Mouse (Mus musculus) neural tube, embryonic 15.5 days (tissue): ENCODE measurements around the gene Rbm5. TPM values are rescaled to one million over a fixed set of nuclear protein-coding genes. Genes with fewer than 3 reads are reported as not detected.

Experiments
- ATAC-seq: fragments of 200-750 bp; cut with Nextera tagmentation; 2 replicates; pipeline ENCODE4 v1.8.0; 2017; ENCODE audit warnings: mild to moderate bottlenecking, moderate TSS enrichment, moderate library complexity; ENCODE audit not compliant: low FRiP score
- H3K27ac ChIP-seq: fragments of 300-500 bp; sonication (generic); replicated peaks from 2 replicates; pipeline ENCODE4 v1.5.1; 2015; ENCODE audit warnings: mild to moderate bottlenecking, inconsistent platforms
- H3K27me3 ChIP-seq: fragments of 300-500 bp; sonication (generic); replicated peaks from 2 replicates; pipeline ENCODE4 v1.6.1; 2015; ENCODE audit warnings: inconsistent platforms
- H3K36me3 ChIP-seq: fragments of 300-500 bp; sonication (generic); 2 replicates; pipeline ENCODE4 v1.6.1; 2015; ENCODE audit warnings: inconsistent platforms
- H3K4me1 ChIP-seq: fragments of 300-500 bp; sonication (generic); 2 replicates; pipeline ENCODE4 v1.6.1; 2015; ENCODE audit warnings: inconsistent platforms
- H3K4me2 ChIP-seq: fragments of 300-500 bp; sonication (generic); 2 replicates; pipeline ENCODE4 v1.6.1; 2015; ENCODE audit warnings: inconsistent platforms, mild to moderate bottlenecking, moderate library complexity
- H3K4me3 ChIP-seq: fragments of 300-500 bp; sonication (generic); replicated peaks from 2 replicates; pipeline ENCODE4 v1.5.1; 2015; ENCODE audit warnings: mild to moderate bottlenecking, inconsistent platforms
- H3K9ac ChIP-seq: fragments of 300-500 bp; sonication (generic); replicated peaks from 2 replicates; pipeline ENCODE4 v1.6.1; 2015; ENCODE audit warnings: mild to moderate bottlenecking, inconsistent platforms
- H3K9me3 ChIP-seq: fragments of 300-500 bp; sonication (generic); replicated peaks from 2 replicates; pipeline ENCODE4 v1.6.1; 2016; ENCODE audit warnings: inconsistent platforms
- WGBS: fragments of 180-500 bp; shearing (Covaris S2); methylation state at CpG from one replicate; pipeline ENCODE4 v1.1.7; 2015; ENCODE audit warnings: mixed read lengths; 5-methylcytosine and 5-hydroxymethylcytosine counted together
- polyA plus RNA-seq: library from polyadenylated mRNA; unstranded; fragments of >200 nt; fragmentation: Nextera tagmentation; extraction: Ambion mirVana; gene quantifications from 2 replicates; pipeline ENCODE4 v1.2.1, GENCODE M21; 2015

Rbm5 gene
- polyA plus RNA-seq, 1 experiment from 2014 or later = 229 TPM

GRCm38 (mm10) chr9:107697811-107698521 lies 72.8 kb downstream of the Rbm5 start:
- H3K36me3 ChIP-seq = no peaks in the 10 kb centered on the region
- peak overlapping the region; percentile 28; the same call in 1 of the 2 replicates for H3K27ac ChIP-seq
- 9% methylated on average over 14 of the region's 14 CpGs for WGBS
- ATAC-seq = 0 out of 2 replicates have a peak, but pooled peaks have one; percentile 6
- no peaks in the 10 kb centered on the region for H3K27me3 ChIP-seq
- H3K4me3 ChIP-seq = no peak overlapping the region
- H3K4me2 ChIP-seq = peak overlapping the region; percentile 26
- no peaks in the 10 kb centered on the region for H3K9me3 ChIP-seq
- H3K9ac ChIP-seq = no peak overlapping the region
- peaks cover 79% of the 10 kb centered on the region for H3K4me1 ChIP-seq

GRCm38 (mm10) chr9:107696845-107697610 lies 73.8 kb downstream of the Rbm5 start:
- Histone ChIP-seq H3K4me1 (peaks cover 70% of the 10 kb centered on the region), H3K27ac (no peak overlapping the region)
- WGBS = 27% methylated on average over 9 of the region's 9 CpGs

GRCm38 (mm10) chr9:107696106-107696479 lies 74.7 kb downstream of the Rbm5 start:
- ATAC-seq = no peak

More at GRCm38 (mm10) chr9:107696845-107697610, 73.8 kb downstream of the Rbm5 start:
- no peak for ATAC-seq
- Histone ChIP-seq H3K36me3 (peaks cover 8% of the 10 kb centered on the region; the same call in 1 of the 2 replicates), H3K9me3 (no peaks in the 10 kb centered on the region), H3K27me3 (no peaks in the 10 kb centered on the region), H3K9ac (no peak overlapping the region), H3K4me3 (no peak overlapping the region), H3K4me2 (no peak overlapping the region)

GRCm38 (mm10) chr9:107695441-107696105 lies 75.2 kb downstream of the Rbm5 start:
- Histone ChIP-seq H3K36me3 (peaks cover 16% of the 10 kb centered on the region), H3K4me3 (no peak overlapping the region), H3K9me3 (no peaks in the 10 kb centered on the region), H3K4me1 (peaks cover 56% of the 10 kb centered on the region), H3K27me3 (no peaks in the 10 kb centered on the region), H3K9ac (peak overlapping the region; percentile 14; the same call in 1 of the 2 replicates), H3K27ac (no peak overlapping the region), H3K4me2 (no peak overlapping the region)
- 85% methylated on average over 12 of the region's 12 CpGs for WGBS
- no peak for ATAC-seq

More at GRCm38 (mm10) chr9:107696106-107696479, 74.7 kb downstream of the Rbm5 start:
- WGBS = 53% methylated on average over 6 of the region's 6 CpGs
- peaks cover 16% of the 10 kb centered on the region for H3K36me3 ChIP-seq
- no peak overlapping the region for H3K4me3 ChIP-seq
- no peak overlapping the region for H3K27ac ChIP-seq
- H3K27me3 ChIP-seq = no peaks in the 10 kb centered on the region
- no peaks in the 10 kb centered on the region for H3K9me3 ChIP-seq
- no peak overlapping the region for H3K4me2 ChIP-seq
- H3K9ac ChIP-seq = 0 out of 2 replicates have a peak overlapping the region, but pooled peaks have one; percentile 14
- peaks cover 61% of the 10 kb centered on the region for H3K4me1 ChIP-seq

GRCm38 (mm10) chr9:107694627-107695026 lies 76.2 kb downstream of the Rbm5 start:
- no peak for ATAC-seq
- H3K4me2 ChIP-seq = no peak overlapping the region
- no peaks in the 10 kb centered on the region for H3K27me3 ChIP-seq
- H3K9ac ChIP-seq = no peak overlapping the region
- peaks cover 16% of the 10 kb centered on the region for H3K36me3 ChIP-seq
- H3K9me3 ChIP-seq = no peaks in the 10 kb centered on the region
- 77% methylated on average over 7 of the region's 7 CpGs for WGBS
- peaks cover 46% of the 10 kb centered on the region for H3K4me1 ChIP-seq
- H3K4me3 ChIP-seq = no peak overlapping the region
- H3K27ac ChIP-seq = no peak overlapping the region

- Histone ChIP-seq H3K27ac (no peak overlapping the region), H3K27me3 (no peaks in the 10 kb centered on the region), H3K36me3 (peaks cover 16% of the 10 kb centered on the region), H3K4me1 (peaks cover 35% of the 10 kb centered on the region), H3K4me3 (no peak overlapping the region), H3K9ac (no peak overlapping the region), H3K4me2 (no peak overlapping the region), H3K9me3 (no peaks in the 10 kb centered on the region)
- no peak for ATAC-seq
- 45% methylated on average over 4 of the region's 4 CpGs for WGBS
Measured at GRCm38 (mm10) chr9:107693433-107693987, 77.3 kb downstream of the Rbm5 start.

GRCm38 (mm10) chr9:107692785-107693184 lies 78.0 kb downstream of the Rbm5 start:
- no peaks in the 10 kb centered on the region for H3K9me3 ChIP-seq
- ATAC-seq = no peak
- 78% methylated on average over 5 of the region's 5 CpGs for WGBS

GRCm38 (mm10) chr9:107690391-107690790 lies 80.4 kb downstream of the Rbm5 start:
- H3K9ac ChIP-seq = no peak overlapping the region
- no peaks in the 10 kb centered on the region for H3K9me3 ChIP-seq
- no peak overlapping the region for H3K4me3 ChIP-seq
- H3K27ac ChIP-seq = no peak overlapping the region
- no peak overlapping the region for H3K4me2 ChIP-seq
- H3K4me1 ChIP-seq = 0 out of 2 replicates have a peak, but pooled peaks cover 10% of the 10 kb centered on the region
- 79% methylated on average over 8 of the region's 8 CpGs for WGBS
- no peak for ATAC-seq
- H3K27me3 ChIP-seq = no peaks in the 10 kb centered on the region
- H3K36me3 ChIP-seq = peaks cover 24% of the 10 kb centered on the region

More at GRCm38 (mm10) chr9:107692785-107693184, 78.0 kb downstream of the Rbm5 start:
- H3K9ac ChIP-seq = no peak overlapping the region
- H3K4me2 ChIP-seq = no peak overlapping the region
- no peaks in the 10 kb centered on the region for H3K27me3 ChIP-seq
- peaks cover 17% of the 10 kb centered on the region for H3K36me3 ChIP-seq
- no peak overlapping the region for H3K4me3 ChIP-seq
- peaks cover 28% of the 10 kb centered on the region for H3K4me1 ChIP-seq
- H3K27ac ChIP-seq = no peak overlapping the region

Other genes with a start within 250 kb of the Rbm5 start
- gene Tmem115, start 237.1 kb downstream of the Rbm5 start, polyA plus RNA-seq = 45.7 and 46.1 TPM in 2 replicates
- gene Cyb561d2, start 228.8 kb downstream of the Rbm5 start, polyA plus RNA-seq = 46.9 and 53.9 TPM in 2 replicates
- 67.5 and 77.9 TPM in 2 replicates for gene Nprl2, start 228.8 kb downstream of the Rbm5 start, polyA plus RNA-seq
- gene Zmynd10, start 223.7 kb downstream of the Rbm5 start, polyA plus RNA-seq = 1.6 and 2.6 TPM in 2 replicates
- 41.2 and 46.1 TPM in 2 replicates for gene Rassf1, start 219.4 kb downstream of the Rbm5 start, polyA plus RNA-seq
- gene Tusc2, start 207.7 kb downstream of the Rbm5 start, polyA plus RNA-seq = 112 and 125 TPM in 2 replicates
- gene Hyal2, start 203.1 kb downstream of the Rbm5 start, polyA plus RNA-seq = 56.0 and 57.3 TPM in 2 replicates
- 8.5 and 11.0 TPM in 2 replicates for gene Hyal1, start 194.1 kb downstream of the Rbm5 start, polyA plus RNA-seq
- gene Naa80, start 192.1 kb downstream of the Rbm5 start, polyA plus RNA-seq = 16.9 and 19.7 TPM in 2 replicates
- 2.0 and 2.2 TPM in 2 replicates for gene Hyal3, start 190.2 kb downstream of the Rbm5 start, polyA plus RNA-seq
- 14.4 and 25.2 TPM in 2 replicates for gene Ifrd2, start 183.4 kb downstream of the Rbm5 start, polyA plus RNA-seq
- gene Sema3b, start 161.8 kb downstream of the Rbm5 start, polyA plus RNA-seq = 6.6 and 9.7 TPM in 2 replicates
- gene Gnai2, start 135.6 kb downstream of the Rbm5 start, polyA plus RNA-seq = 262 and 325 TPM in 2 replicates
- gene Slc38a3, start 101.5 kb downstream of the Rbm5 start, polyA plus RNA-seq = 35.1 and 35.4 TPM in 2 replicates
- gene Gnat1, start 91.3 kb downstream of the Rbm5 start, polyA plus RNA-seq = 2.5 and 2.9 TPM in 2 replicates
- 10.2 and 12.5 TPM in 2 replicates for gene Sema3f, start 60.5 kb downstream of the Rbm5 start, polyA plus RNA-seq
- gene Rbm6, start 102.2 kb upstream of the Rbm5 start, polyA plus RNA-seq = 85.4 and 86.3 TPM in 2 replicates
- gene Mon1a, start 117.2 kb upstream of the Rbm5 start, polyA plus RNA-seq = 23.0 and 23.3 TPM in 2 replicates
- 3.4 and 4.3 TPM in 2 replicates for gene Mst1r, start 135.9 kb upstream of the Rbm5 start, polyA plus RNA-seq
- not detected in 2 replicates for gene Actl11, start 157.5 kb upstream of the Rbm5 start, polyA plus RNA-seq
- 43.3 and 49.1 TPM in 2 replicates for gene Camkv, start 164.7 kb upstream of the Rbm5 start, polyA plus RNA-seq
- 6.1 and 10.2 TPM in 2 replicates for gene Traip, start 179.1 kb upstream of the Rbm5 start, polyA plus RNA-seq
- gene Uba7, start 204.5 kb upstream of the Rbm5 start, polyA plus RNA-seq = 5.6 and 23.0 TPM in 2 replicates
- 1.2 and 3.1 TPM in 2 replicates for gene Gm20661, start 212.1 kb upstream of the Rbm5 start, polyA plus RNA-seq
- gene Inka1, start 214.9 kb upstream of the Rbm5 start, polyA plus RNA-seq = 21.0 and 30.4 TPM in 2 replicates
- gene Cdhr4, start 221.5 kb upstream of the Rbm5 start, polyA plus RNA-seq = 1.5 and 3.5 TPM in 2 replicates
- gene Gm20662, start 225.4 kb upstream of the Rbm5 start, polyA plus RNA-seq = 0.59 and 1.1 TPM in 2 replicates
- 88.6 and 99.1 TPM in 2 replicates for gene Ip6k1, start 231.5 kb upstream of the Rbm5 start, polyA plus RNA-seq